Mouse (Mus musculus): Measurements from ENCODE around the gene Rab11fip2. TPM values are rescaled to one million over a fixed set of nuclear protein-coding genes. Genes with fewer than 3 reads are reported as not detected.

The Rab11fip2 gene
- polyA plus RNA-seq (2016; fragmentation: Nextera tagmentation; extraction: Ambion mirVana) = 1.1 and 1.3 TPM in 2 replicates

GRCm38 (mm10) chr19:59943322-59943871 is at the start of gene Rab11fip2:
Gene Rab11fip2 (minus strand): TSS chr19:59943654.
- H3K27me3 ChIP-seq (replicated peaks) = 0 out of 2 replicates have a peak, but pooled peaks cover 7% of the 10 kb centered on the region
- WGBS (ENCODE audit: insufficient replicate concordance) = 3% methylated on average over 67 of the region's 72 CpGs
- peak within 1 kb of the TSS; percentile 83 for H3K4me3 ChIP-seq
- H3K27ac ChIP-seq = peak within 1 kb of the TSS; percentile 95
- no peaks in the 10 kb centered on the region for H3K36me3 ChIP-seq
- no peaks in the 10 kb centered on the region for H3K9me3 ChIP-seq (replicated peaks)
- H3K4me2 ChIP-seq = peak within 1 kb of the TSS; percentile 88
- H3K9ac ChIP-seq = peak within 1 kb of the TSS; percentile 92
- peaks cover 13% of the 10 kb centered on the region for H3K4me1 ChIP-seq
- ATAC-seq = peak; percentile 99

GRCm38 (mm10) chr19:59981588-59981987 is 38.1 kb upstream of the Rab11fip2 start:
- Histone ChIP-seq H3K4me2 (no peak overlapping the region), H3K9ac (no peak overlapping the region), H3K36me3 (no peaks in the 10 kb centered on the region), H3K9me3 (replicated peaks) (no peaks in the 10 kb centered on the region), H3K4me3 (no peak overlapping the region), H3K27me3 (replicated peaks) (no peaks in the 10 kb centered on the region), H3K27ac (no peak overlapping the region), H3K4me1 (no peaks in the 10 kb centered on the region)
- ATAC-seq = no peak
- WGBS (ENCODE audit: insufficient replicate concordance) = 71% methylated on average over 1 of the region's 1 CpGs

DNA sequence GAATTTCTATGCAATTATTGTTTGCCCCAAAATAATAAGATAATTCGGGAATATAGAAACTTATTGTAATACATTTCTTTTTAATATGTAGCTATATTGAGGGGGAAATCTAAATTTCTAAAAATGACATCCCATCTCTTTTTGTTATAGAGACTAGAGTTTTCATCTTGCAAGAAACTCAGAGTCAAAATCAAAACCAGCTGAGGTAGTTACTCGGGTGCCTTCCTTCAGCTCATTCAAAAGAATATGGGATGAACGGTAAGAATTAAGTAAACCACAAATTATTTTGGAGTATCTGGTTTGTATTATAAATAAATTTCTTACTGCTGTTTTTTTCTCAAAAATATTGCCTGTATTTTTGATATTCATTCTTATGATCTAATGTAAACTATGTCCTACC is 11.5 kb upstream of the Rab11fip2 start:
- H3K36me3 ChIP-seq = no peaks in the 10 kb centered on the region
- H3K4me1 ChIP-seq = no peaks in the 10 kb centered on the region
- no peak overlapping the region for H3K9ac ChIP-seq
- ATAC-seq = no peak
- WGBS (ENCODE audit: insufficient replicate concordance) = 63% methylated on average over 3 of the region's 3 CpGs
- peaks cover 4% of the 10 kb centered on the region; the same call in 1 of the 2 replicates for H3K27me3 ChIP-seq (replicated peaks)
- H3K9me3 ChIP-seq (replicated peaks) = no peaks in the 10 kb centered on the region
- no peak overlapping the region for H3K4me2 ChIP-seq
- no peak overlapping the region for H3K4me3 ChIP-seq
- H3K27ac ChIP-seq = no peak overlapping the region

- Histone ChIP-seq H3K4me1 (no peaks in the 10 kb centered on the region), H3K27me3 (replicated peaks) (peaks cover 11% of the 10 kb centered on the region; the same call in 1 of the 2 replicates), H3K9ac (no peak overlapping the region), H3K36me3 (no peaks in the 10 kb centered on the region), H3K9me3 (replicated peaks) (no peaks in the 10 kb centered on the region), H3K4me2 (no peak overlapping the region), H3K4me3 (no peak overlapping the region), H3K27ac (no peak overlapping the region)
- 75% methylated on average over 5 of the region's 5 CpGs for WGBS (ENCODE audit: insufficient replicate concordance)
- no peak for ATAC-seq
Observed at GRCm38 (mm10) chr19:59949731-59950130, 6.3 kb upstream of the Rab11fip2 start.

DNA sequence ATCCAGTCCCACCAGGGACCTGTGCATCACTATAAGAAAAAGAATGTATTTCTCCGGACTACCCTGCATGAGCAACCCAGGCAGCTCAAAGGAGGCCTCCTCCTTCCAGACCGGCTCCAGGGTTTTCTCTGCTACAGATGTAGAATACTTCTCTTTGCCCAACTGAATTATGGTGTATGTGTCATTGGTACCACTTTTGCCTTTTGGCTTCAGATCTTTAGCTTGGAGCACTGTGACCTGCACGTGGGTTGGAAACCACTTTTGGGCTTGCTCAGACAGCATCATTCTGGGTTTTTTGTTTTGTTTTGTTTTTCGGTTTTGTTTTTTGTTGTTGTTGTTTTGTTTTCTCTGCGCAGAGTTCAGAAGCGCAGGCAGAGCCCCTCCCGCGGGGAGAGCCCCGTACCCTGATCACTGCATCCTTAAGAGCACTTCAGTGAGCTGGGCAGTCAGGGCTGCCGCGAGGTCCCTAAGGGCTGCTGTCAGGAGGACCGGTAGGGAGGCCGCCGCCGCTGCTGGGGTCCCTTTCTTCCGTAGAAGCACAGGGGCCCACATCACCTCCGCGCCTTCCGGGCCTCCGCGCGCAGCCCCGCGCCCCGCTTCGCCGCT is 635 bp downstream of the Rab11fip2 start:
- peak; percentile 73 for ATAC-seq
- peak overlapping the region; percentile 83 for H3K4me3 ChIP-seq
- H3K4me1 ChIP-seq = peaks cover 13% of the 10 kb centered on the region
- peak overlapping the region; percentile 92 for H3K9ac ChIP-seq
- H3K9me3 ChIP-seq (replicated peaks) = no peaks in the 10 kb centered on the region
- WGBS (ENCODE audit: insufficient replicate concordance) = 3% methylated on average over 27 of the region's 27 CpGs
- peak overlapping the region; percentile 95 for H3K27ac ChIP-seq
- H3K27me3 ChIP-seq (replicated peaks) = 0 out of 2 replicates have a peak, but pooled peaks cover 7% of the 10 kb centered on the region
- H3K4me2 ChIP-seq = peak overlapping the region; percentile 88
- no peaks in the 10 kb centered on the region for H3K36me3 ChIP-seq

DNA sequence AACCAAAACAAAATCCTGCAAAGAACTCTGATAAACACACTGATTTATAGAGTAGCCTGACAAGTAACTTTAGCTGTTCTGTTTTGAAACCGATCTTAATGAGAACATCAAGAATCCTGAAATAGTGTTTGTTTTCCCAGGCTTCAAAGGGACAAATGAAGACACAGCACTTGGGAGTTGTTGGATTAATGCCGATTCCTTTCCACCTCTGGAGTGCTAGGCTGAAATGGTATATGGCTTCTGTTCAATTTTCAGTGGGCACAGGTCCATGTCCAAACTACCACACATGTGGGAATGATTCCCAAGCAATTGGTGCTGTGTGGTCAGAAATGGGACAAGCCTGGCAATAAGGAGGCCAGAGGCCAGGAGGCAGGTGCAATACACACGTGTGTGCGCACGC is 3.7 kb downstream of the Rab11fip2 start:
- peaks cover 18% of the 10 kb centered on the region for H3K4me1 ChIP-seq
- H3K9ac ChIP-seq = no peak overlapping the region
- no peak for ATAC-seq
- H3K27me3 ChIP-seq (replicated peaks) = no peaks in the 10 kb centered on the region
- WGBS (ENCODE audit: insufficient replicate concordance) = 87% methylated on average over 5 of the region's 5 CpGs
- no peaks in the 10 kb centered on the region for H3K9me3 ChIP-seq (replicated peaks)
- no peaks in the 10 kb centered on the region for H3K36me3 ChIP-seq
- H3K27ac ChIP-seq = no peak overlapping the region
- no peak overlapping the region for H3K4me2 ChIP-seq
- no peak overlapping the region for H3K4me3 ChIP-seq

- Histone ChIP-seq H3K27me3 (replicated peaks) (no peaks in the 10 kb centered on the region), H3K4me3 (no peak overlapping the region), H3K27ac (no peak overlapping the region), H3K4me1 (peaks cover 9% of the 10 kb centered on the region), H3K36me3 (no peaks in the 10 kb centered on the region), H3K9me3 (replicated peaks) (no peaks in the 10 kb centered on the region), H3K9ac (no peak overlapping the region), H3K4me2 (no peak overlapping the region)
- no peak for ATAC-seq
- 92% methylated on average over 10 of the region's 10 CpGs for WGBS (ENCODE audit: insufficient replicate concordance)
Observed at GRCm38 (mm10) chr19:59932085-59932484, 11.4 kb downstream of the Rab11fip2 start.

GRCm38 (mm10) chr19:59928672-59929071 is 14.8 kb downstream of the Rab11fip2 start:
- H3K4me2 ChIP-seq = no peak overlapping the region
- H3K9me3 ChIP-seq (replicated peaks) = no peaks in the 10 kb centered on the region
- 0 out of 2 replicates have a peak, but pooled peaks cover 4% of the 10 kb centered on the region for H3K4me1 ChIP-seq
- no peak overlapping the region for H3K27ac ChIP-seq
- no peaks in the 10 kb centered on the region for H3K27me3 ChIP-seq (replicated peaks)
- H3K4me3 ChIP-seq = no peak overlapping the region
- ATAC-seq = no peak
- H3K9ac ChIP-seq = no peak overlapping the region
- WGBS (ENCODE audit: insufficient replicate concordance) = 61% methylated on average over 4 of the region's 4 CpGs
- H3K36me3 ChIP-seq = no peaks in the 10 kb centered on the region

- Histone ChIP-seq H3K27ac (no peak overlapping the region), H3K36me3 (no peaks in the 10 kb centered on the region), H3K4me3 (no peak overlapping the region), H3K9me3 (replicated peaks) (no peaks in the 10 kb centered on the region), H3K27me3 (replicated peaks) (no peaks in the 10 kb centered on the region), H3K4me1 (peaks cover 18% of the 10 kb centered on the region), H3K4me2 (no peak overlapping the region), H3K9ac (no peak overlapping the region)
- WGBS (ENCODE audit: insufficient replicate concordance) = 65% methylated on average over 1 of the region's 1 CpGs
- no peak for ATAC-seq
Observed at GRCm38 (mm10) chr19:59926125-59926524, 17.3 kb downstream of the Rab11fip2 start.

GRCm38 (mm10) chr19:59920846-59921245 is 22.6 kb downstream of the Rab11fip2 start:
- WGBS (ENCODE audit: insufficient replicate concordance) = 54% methylated on average over 3 of the region's 3 CpGs

GRCm38 (mm10) chr19:59917901-59918613 is 25.4 kb downstream of the Rab11fip2 start:
- WGBS (ENCODE audit: insufficient replicate concordance) = 76% methylated on average over 2 of the region's 2 CpGs
- H3K4me2 ChIP-seq = no peak overlapping the region
- H3K4me3 ChIP-seq = no peak overlapping the region
- no peak overlapping the region for H3K9ac ChIP-seq
- H3K27ac ChIP-seq = no peak overlapping the region
- H3K4me1 ChIP-seq = peaks cover 44% of the 10 kb centered on the region
- no peaks in the 10 kb centered on the region for H3K36me3 ChIP-seq
- no peak for ATAC-seq
- H3K9me3 ChIP-seq (replicated peaks) = no peaks in the 10 kb centered on the region
- no peaks in the 10 kb centered on the region for H3K27me3 ChIP-seq (replicated peaks)

More at GRCm38 (mm10) chr19:59920846-59921245, 22.6 kb downstream of the Rab11fip2 start:
- Histone ChIP-seq H3K27me3 (replicated peaks) (no peaks in the 10 kb centered on the region), H3K4me1 (peaks cover 34% of the 10 kb centered on the region), H3K36me3 (no peaks in the 10 kb centered on the region), H3K9me3 (replicated peaks) (no peaks in the 10 kb centered on the region), H3K9ac (no peak overlapping the region), H3K4me3 (no peak overlapping the region), H3K4me2 (no peak overlapping the region), H3K27ac (no peak overlapping the region)
- ATAC-seq = peak; percentile 84

GRCm38 (mm10) chr19:59911554-59911953 is 31.9 kb downstream of the Rab11fip2 start:
- ATAC-seq = no peak
- H3K27ac ChIP-seq = no peak overlapping the region
- H3K4me1 ChIP-seq = peaks cover 31% of the 10 kb centered on the region
- H3K4me3 ChIP-seq = no peak overlapping the region
- H3K9ac ChIP-seq = no peak overlapping the region
- H3K4me2 ChIP-seq = no peak overlapping the region
- no peaks in the 10 kb centered on the region for H3K9me3 ChIP-seq (replicated peaks)
- WGBS (ENCODE audit: insufficient replicate concordance) = 83% methylated on average over 4 of the region's 4 CpGs
- no peaks in the 10 kb centered on the region for H3K27me3 ChIP-seq (replicated peaks)
- no peaks in the 10 kb centered on the region; the same call in 1 of the 2 replicates for H3K36me3 ChIP-seq
